Mouse (Mus musculus) CD8-positive naive resting alpha-beta T cell, adult 57 days (primary cell): ENCODE data around the gene Kcna3. TPM values are rescaled to one million over a fixed set of nuclear protein-coding genes. Genes with fewer than 3 reads are reported as not detected.

Experiments used
- total RNA-seq: library from RNA; stranded (reverse); gene quantifications from one replicate; pipeline ENCODE4 v1.2.4, GENCODE M21; 2023

The Kcna3 gene
- 76.6 TPM for total RNA-seq

GRCm38 (mm10) chr3:107035521-107036457 is at the start of gene Kcna3:
Gene Kcna3, plus strand, starts transcription at chr3:107036169.

Other genes starting within 250 kb of the Kcna3 start
- gene Cd53, start 246.0 kb upstream of the Kcna3 start, total RNA-seq = 616 TPM
- gene Olfr266, start 209.9 kb upstream of the Kcna3 start, total RNA-seq = not detected
- 13.7 TPM for gene Kcna2, start 65.0 kb downstream of the Kcna3 start, total RNA-seq
- gene Kcna10, start 146.9 kb downstream of the Kcna3 start, total RNA-seq = not detected
- not detected for gene Cym, start 185.6 kb downstream of the Kcna3 start, total RNA-seq
- gene A630076J17Rik, start 194.4 kb downstream of the Kcna3 start, total RNA-seq = not detected
- not detected for gene Prok1, start 203.5 kb downstream of the Kcna3 start, total RNA-seq
- 39.2 TPM for gene Lamtor5, start 242.7 kb downstream of the Kcna3 start, total RNA-seq